Mouse (Mus musculus) adrenal gland, adult 18-20 months (tissue): ENCODE data around the gene Fitm1. TPM values are rescaled to one million over a fixed set of nuclear protein-coding genes. Genes with fewer than 3 reads are reported as not detected.
A peak's percentile ranks its signal among the peaks of the same experiment; 100 is the strongest.

Experiments
- DNase-seq, 2 experiments: peaks; one replicate each; pipeline ENCODE4 v3.0.0; 2021 to 2022; ENCODE audit warnings: low spot score in 2 of 2
- total RNA-seq, 2 experiments: library from RNA; stranded (reverse); gene quantifications; 1 replicate in 1 of 2; 2 replicates in 1 of 2; pipeline ENCODE4 v1.2.3; 2021

Gene Fitm1
- total RNA-seq, 2 experiments from 2014 or later = 0.96 to 2.3 TPM

- DNase-seq = peak; percentile 85
Observed at GRCm38 (mm10) chr14:55591331-55591891, 16.0 kb downstream of the Fitm1 start, which contains the start of gene Rnf31. TSS of gene Rnf31 (plus strand) at chr14:55591708.

GRCm38 (mm10) chr14:55592226-55592625 lies 16.8 kb downstream of the Fitm1 start:
- no peak for DNase-seq

GRCm38 (mm10) chr14:55596036-55596690 lies 20.7 kb downstream of the Fitm1 start:
- no peak for DNase-seq

- DNase-seq = no peak
Observed at GRCm38 (mm10) chr14:55598521-55599390, 23.3 kb downstream of the Fitm1 start.

- no peak for DNase-seq
Observed at GRCm38 (mm10) chr14:55603271-55603632, 27.8 kb downstream of the Fitm1 start, which contains the start of gene Irf9. TSS of gene Irf9 (plus strand) at chr14:55603571.

GRCm38 (mm10) chr14:55603633-55604576 lies 28.5 kb downstream of the Fitm1 start:
- DNase-seq = peak; percentile 86

GRCm38 (mm10) chr14:55604823-55605222 lies 29.4 kb downstream of the Fitm1 start:
- DNase-seq = no peak

GRCm38 (mm10) chr14:55605743-55606459 lies 30.5 kb downstream of the Fitm1 start:
- no peak for DNase-seq

- no peak for DNase-seq
Observed at GRCm38 (mm10) chr14:55608339-55608738, 32.9 kb downstream of the Fitm1 start.

GRCm38 (mm10) chr14:55613346-55613745 lies 37.9 kb downstream of the Fitm1 start:
- DNase-seq = no peak

GRCm38 (mm10) chr14:55614565-55615178 lies 39.3 kb downstream of the Fitm1 start:
- no peak for DNase-seq

GRCm38 (mm10) chr14:55615876-55616275 lies 40.5 kb downstream of the Fitm1 start:
- no peak for DNase-seq

- no peak for DNase-seq
Observed at GRCm38 (mm10) chr14:55616844-55617243, 41.4 kb downstream of the Fitm1 start.

- no peak for DNase-seq
Observed at GRCm38 (mm10) chr14:55617822-55618221, 42.4 kb downstream of the Fitm1 start, which contains the start of gene Rec8. TSS of gene Rec8 (plus strand) at chr14:55618037.

- no peak for DNase-seq
Observed at GRCm38 (mm10) chr14:55618486-55619195, 43.2 kb downstream of the Fitm1 start.
